Mouse (Mus musculus) adrenal gland, postnatal 36 days (tissue): ENCODE measurements at regions not wholly inside any gene's neighbourhood (a gene's known extent, or its start where the extent isn't known, plus 50 kb on each side); places are given as distances from the start of the nearest gene placed in this dataset.
"Not testable (repeated sequence)": the region's sequence is repeated elsewhere in the genome, so short reads cannot be mapped to it uniquely, and the experiment has no call there.

Experiments
- DNase-seq, 2 experiments: peaks; one replicate each; pipeline ENCODE4 v3.0.0; 2021; ENCODE audit warnings: mixed read lengths in 1 of 2

DNA sequence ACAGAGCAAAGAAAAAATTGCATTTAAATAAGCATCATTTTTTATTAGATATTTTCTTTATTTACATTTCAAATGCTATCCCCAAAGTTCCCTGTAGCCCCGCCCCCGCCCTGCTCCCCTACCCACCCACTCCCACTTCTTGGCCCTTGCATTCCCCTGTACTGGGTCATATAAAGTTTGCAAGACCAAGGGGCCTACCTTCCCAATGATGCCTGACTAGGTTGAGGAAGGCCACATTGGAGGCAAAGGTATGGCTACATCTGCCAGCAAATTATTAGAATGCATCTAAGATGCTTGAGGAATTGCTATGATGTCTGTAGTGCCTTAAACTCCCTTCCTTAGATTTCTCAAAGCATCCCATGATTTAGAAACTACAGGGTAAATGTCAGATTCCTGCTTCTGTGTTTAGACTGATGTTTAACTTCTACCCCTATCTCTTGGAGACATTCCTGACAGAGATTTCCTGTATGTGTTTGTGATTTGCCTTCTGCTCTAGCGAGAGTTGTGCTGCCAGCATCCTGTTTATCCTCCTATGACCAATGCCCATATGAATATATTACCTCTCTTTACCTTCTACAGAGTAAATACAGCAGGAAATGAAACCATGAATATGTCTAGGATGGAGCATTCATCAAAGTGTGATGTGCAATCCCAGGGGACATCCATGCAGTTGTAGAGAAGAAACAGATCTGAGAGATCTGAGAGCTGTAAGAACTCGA lies 956.2 kb downstream of the Diaph3 start:
- no peak for DNase-seq

DNA sequence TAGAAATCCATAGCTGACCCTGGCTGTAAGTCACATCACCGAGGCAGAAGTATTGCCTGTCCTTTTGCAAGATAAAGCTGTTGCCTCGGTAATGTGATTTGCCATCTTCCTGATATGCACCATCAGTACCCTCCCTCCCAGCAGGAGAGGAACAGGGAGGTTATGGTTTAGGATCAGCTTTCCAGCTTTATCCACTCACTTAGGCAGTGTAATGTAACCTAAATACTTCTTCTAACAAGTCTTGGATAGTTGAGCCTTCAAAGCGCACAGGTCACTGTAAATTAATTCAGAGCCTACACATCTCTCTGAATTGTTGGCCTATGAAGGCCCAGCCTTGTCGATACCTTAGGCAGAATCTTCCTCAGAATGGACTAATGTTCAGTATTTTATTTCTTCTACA lies 962.5 kb downstream of the Diaph3 start:
- no peak for DNase-seq

DNA sequence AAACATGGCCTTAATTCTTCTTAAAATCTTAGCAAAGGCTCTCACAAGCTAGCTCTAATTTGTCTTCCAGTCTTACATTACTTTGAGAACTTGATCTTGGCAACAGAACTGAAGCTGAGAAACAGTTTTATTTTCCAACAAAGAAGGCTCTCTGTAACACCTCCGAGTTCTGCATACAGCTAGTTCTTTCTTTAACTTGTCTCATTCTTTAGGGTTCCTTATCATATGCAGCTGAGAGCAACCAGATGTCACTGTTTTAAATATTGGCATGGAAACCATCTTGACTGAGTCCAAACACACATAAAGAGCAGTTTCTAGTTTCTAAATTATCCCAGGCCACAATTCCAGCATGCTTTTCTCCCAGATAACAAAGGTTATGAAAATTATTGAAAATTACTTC lies 969.9 kb downstream of the Diaph3 start:
- DNase-seq, result no peak

DNA sequence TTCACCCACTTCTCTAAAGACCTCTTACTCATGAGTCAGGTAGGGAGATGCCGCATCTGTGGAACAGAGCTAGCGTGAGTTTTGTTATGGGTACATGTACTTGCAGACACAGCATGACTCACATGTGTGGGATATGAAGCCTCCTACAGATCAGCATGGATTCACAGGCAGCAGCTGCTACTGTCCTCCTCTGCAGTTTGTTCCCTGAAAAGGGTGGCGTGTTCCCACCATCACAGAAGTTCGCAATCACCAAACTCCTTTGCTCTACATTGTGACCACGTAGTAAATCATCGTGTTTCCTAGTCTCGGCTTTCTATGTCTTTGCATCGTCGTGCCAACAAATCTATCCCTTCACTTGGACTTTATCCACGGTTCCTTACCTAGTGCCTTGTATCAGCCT lies 981.9 kb downstream of the Diaph3 start:
- no peak for DNase-seq

DNA sequence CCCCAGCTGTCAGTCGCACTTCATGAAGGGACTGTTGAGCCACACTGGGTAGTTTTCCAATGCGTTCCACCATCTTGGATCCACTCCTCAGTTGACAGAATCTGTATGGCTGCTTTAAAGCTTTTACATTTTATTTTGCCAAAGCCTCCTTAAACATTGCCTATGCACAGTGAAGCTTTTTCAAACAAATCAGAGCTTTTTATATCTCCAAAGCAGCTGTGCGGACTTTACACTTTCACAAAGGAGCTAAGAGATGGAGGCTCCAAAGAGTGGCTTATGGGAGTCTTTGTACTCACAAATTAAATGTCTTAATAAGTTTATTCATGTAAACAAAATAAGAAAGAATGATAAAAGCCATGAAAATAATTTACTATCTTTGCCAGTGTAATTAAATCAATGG lies 986.3 kb downstream of the Diaph3 start:
- DNase-seq, result no peak

DNA sequence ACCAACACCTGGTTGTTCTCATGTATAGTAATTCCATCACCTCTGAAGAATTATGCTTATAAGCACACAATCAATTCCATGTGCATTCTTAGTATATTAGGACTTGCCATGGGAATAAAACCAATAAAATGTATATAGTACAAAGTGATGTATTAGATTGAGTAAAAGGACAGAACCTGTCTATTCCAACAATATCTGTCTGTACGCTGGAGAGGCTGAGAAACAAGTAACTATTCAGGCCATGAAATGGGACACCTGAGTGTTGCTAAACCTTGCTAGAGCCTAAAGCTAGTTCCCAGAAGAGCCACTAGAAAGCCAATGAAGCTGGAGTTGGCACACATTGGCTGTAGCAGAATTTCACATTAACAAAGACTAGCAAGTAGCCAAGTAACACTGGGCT lies 989.8 kb downstream of the Diaph3 start:
- no peak for DNase-seq

DNA sequence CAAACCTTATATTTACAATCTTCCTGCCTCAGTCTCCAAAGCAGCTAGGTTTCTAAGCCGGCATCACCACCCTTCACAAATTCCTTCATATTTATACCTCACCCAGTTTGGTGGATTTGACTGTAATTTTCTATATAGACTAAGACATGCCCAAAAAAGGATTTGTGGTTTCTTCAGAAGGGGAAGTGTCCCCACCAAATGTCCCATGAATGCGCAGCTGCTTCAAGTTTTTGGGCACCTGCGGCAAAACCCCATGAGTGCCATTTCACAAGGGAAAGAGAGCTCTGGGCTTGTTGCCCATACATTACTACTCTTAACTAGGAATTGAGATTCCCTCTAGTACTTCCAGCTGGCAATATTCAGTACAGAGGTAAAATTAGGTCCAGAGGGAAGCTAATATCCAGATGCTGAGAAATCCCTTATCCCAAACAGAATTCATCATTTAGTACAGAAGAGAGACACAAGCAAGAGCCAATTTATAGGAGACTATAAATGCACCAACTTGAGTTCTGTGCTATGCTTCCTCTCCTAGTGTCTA lies 990.6 kb downstream of the Diaph3 start:
- no peak for DNase-seq

DNA sequence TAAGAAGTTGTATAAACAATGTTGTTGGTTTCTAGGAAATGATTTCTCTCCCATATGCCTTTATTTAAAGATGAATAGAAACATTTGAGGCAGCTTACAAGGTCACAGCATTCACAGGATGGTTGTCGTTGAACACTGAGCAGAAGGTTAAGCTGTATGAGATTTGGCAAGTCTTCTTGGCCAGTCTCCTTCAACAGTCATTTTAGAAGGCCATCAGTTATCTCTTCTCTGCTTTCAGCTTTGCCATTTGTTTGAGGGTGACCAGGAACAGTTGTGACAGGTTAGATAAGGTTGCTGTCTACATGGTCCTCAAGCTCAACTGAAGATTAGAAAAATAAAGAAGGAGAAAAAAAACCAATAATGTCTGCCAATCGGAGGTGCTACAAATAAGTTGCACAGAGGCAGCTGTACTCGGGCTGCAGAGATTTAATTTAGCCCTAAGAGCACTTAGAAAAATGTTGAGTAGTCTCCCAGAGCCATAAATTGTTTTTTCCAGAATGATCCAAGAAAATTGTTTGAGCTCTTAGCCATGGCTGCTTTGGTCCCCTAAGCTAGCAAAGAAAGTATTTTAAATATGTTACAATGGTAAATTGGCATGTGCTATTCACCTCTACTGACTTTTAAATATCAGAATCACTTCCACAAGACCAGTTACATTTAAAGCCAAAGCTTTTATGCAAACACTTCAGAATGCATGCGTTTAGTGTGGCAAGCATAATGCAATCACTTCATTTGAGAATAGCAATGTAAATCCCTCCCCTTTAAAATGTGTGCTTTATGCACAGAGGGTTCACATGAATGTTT lies 1025.6 kb downstream of the Diaph3 start:
- no peak for DNase-seq

DNA sequence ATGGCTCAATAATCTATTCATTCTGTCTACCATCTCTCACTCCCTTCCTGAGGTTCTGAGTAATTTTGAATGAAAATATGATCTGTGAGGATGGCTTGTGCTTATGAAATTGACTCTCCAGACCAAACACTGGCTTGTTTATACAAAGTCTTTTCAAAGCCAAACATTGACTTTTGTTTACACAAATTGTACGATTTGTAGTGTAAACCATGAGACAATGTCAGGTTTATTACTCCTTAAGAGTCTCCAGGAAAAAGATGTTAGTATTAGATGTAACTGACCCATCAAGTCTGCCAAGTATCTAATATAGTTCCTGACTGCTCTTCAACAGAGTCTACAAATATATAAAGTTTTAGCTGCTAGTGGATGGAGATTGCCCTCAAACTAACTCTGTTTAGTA lies 1039.5 kb downstream of the Diaph3 start:
- DNase-seq, result no peak

DNA sequence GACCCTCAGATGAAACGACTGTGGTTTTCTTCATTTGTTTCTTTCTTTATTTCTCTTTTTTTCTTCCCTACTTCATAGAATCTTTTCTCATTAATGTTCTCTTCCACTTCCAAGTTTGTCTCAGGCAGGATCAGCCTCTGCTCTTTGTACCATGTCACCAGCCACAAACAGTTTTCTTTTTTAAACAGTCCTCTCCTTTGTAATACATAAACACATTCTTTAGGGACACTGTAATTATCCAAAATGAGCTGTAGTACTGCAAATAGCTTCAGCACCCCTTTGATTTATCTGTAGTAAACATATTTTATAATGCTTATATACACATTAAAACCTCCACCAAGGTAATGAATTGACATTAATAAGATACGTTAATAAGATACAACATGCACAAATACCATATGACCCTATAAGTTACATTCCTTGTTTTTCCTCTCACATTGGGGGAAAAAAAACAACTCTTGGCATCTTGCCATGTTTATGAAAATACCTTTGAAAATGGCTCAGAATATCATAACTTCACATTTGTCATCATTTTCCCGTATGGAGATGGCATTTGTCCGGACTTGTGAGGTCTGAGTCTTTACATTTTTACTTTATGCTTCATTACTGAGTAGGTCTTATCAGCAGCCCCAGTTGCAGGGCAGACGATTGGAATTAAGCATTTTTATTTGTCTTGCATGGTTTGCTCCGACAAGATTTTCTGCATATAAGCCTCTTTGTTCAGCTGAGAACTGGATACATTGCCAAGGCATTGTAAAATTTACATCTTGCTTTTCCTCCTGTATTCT lies 1070.5 kb downstream of the Diaph3 start:
- DNase-seq, result no peak

DNA sequence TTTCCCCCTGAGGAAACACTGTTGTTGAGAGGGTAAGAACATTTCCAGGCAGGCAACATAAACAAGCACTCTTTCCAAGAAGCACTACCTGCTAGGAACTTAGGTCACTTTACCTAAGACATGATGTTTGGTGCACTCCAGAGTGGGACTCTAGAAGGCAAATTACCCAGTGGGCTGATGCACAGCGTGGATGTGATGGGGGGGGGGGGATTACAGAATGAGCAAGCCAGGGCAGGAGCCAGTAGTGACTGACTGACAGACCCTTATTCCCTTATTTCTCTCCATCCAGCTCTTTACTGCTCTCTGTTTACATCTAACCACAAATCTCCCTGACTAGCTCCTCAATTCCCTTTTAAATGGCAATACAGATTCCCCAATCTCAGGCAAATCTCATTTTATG lies 1071.7 kb downstream of the Diaph3 start:
- DNase-seq, result no peak

DNA sequence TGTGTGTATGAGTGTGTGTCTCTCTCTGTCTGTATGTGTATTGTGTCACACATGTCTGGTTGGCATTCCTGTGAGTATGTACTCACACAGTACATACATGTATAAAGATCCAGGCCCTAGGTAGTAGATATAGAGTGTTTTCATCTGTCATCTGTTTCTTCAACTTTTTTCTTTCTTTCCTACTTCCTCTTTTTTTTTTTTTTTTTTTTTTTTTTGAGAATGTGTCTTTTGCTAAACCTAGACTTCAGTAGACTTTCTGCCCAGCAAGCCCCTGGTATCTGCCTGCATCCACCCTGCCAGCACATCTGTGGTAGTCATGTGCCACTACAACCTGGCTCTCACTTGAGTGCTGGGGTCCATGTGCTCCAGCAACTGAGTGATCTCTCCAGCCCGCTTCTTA lies 1073.3 kb downstream of the Diaph3 start:
- no peak for DNase-seq

DNA sequence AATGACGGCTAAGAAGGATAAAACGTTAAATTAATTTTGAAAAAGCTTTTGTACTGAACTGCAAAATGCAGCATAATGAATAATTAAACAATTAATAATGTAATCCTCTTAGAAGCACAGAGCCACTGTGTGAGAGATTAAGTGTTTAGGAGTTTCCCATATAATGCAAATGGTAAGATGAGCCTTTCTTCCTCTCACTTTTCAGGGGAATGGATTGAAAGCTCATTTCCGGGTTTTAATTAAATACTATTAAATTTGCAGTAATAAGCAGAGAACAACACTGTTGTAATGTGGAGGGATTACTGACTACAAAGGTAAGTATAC lies 1077.5 kb downstream of the Diaph3 start:
- no peak for DNase-seq

DNA sequence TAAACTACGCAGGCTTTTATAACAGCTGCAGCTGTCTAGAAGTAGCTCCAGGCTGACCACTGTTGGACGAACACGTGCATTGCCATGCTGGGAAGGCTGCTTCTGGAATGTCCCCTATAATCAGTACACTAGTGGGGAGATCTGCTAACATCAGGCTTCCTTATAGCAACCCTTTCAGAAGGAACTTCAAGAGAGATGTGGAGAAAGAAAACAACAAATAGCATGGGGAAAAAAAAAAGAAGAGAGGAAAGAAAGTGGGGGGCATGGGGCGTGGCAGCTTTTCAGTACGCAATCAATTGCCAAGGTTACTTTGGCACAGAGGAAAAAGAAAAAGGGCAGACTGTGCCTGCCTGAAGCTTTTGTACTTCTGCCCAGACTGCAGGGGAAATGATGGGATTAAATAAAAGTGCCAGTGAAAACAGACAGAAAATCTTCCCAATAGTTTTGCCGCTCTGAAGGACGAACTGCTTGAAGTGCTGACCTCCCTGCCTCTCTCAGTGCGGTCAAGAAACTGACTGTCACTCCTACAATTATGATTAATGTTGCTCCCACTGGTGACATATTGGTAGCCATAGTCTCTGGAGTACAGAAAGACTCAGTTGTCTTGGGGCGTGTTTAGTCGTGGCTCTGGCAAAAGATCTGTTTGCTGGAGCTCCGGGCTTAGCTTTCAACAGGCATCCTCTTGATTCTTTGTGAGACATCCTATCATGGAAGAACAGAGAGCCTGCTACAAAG lies 1078.0 kb downstream of the Diaph3 start:
- DNase-seq, result no peak

DNA sequence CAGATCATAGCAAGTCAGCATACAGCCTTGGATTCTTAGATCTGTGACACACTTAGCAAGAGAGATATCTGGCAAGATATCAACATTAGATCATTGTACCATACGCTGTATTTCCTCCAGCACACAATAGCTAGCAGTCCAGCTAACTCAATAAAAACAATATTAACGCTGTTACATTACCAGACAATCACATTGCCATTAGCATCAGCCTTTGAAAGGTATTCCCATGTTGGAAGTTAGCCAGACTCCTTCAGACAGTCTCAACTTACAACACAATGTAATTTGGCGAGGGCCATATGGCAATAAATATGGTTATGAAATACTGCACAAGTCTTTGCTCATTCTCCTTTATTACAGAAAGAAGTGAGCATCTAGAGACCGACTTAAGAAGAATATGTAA lies 1084.0 kb downstream of the Diaph3 start:
- no peak for DNase-seq

DNA sequence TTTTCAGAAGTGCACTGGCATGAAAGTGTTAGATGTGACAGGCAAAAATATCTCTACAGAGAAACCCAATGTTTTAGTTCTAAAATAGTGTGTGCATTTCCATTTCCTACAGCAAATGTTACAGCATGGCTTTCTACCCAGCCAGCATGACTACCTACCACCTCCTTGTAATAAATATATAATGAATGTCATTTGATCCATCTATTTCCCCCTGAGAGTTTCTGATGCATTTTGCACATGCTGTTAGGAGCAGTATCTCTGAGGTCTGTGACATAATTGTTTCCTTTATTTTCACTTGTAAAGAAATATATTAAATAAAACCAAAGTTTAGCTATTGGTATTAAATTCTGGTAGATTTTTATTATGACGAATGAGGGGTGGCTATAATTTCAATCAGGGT lies 1086.4 kb downstream of the Diaph3 start:
- DNase-seq, result no peak

DNA sequence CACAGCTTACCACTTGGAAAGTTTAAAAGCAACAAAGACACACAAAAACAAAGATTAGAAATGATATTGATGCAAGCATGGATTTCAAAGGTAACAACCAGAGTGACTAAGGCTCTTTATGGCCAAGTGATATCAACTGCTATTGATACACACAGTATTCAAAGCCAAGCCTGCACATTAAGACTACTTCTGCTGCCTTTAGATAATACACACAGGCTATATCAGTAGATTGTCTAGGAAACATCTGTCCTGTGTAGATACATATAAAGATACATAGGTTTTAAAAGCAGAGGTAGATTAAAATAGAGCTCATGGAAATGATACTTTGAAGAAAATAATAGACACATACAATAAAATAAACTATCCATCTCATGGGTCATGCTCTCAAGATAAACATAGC lies 1111.6 kb downstream of the Diaph3 start:
- DNase-seq, result no peak

DNA sequence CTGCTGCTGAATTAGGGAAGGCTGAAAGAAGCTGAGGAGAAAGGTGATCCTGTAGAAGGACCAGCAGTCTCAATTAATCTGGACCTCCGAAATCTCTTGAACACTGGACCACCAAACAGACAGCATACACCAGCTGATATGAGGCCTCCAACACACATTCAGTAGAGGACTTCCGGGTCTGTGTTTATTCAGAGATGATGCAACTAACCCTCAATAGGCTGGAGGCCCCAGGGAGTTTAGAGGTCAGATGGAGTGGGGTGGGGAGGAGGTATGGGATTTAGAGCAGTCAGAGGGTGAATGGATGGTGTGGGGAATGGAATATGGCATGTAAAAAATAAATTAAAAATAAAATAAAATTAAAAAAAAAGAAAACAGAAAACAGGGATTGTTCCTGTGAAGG lies 1123.4 kb downstream of the Diaph3 start:
- DNase-seq, result not testable (repeated sequence)
